Mouse (Mus musculus): Measurements from ENCODE around the gene Nqo2.

Nqo2 gene

DNA sequence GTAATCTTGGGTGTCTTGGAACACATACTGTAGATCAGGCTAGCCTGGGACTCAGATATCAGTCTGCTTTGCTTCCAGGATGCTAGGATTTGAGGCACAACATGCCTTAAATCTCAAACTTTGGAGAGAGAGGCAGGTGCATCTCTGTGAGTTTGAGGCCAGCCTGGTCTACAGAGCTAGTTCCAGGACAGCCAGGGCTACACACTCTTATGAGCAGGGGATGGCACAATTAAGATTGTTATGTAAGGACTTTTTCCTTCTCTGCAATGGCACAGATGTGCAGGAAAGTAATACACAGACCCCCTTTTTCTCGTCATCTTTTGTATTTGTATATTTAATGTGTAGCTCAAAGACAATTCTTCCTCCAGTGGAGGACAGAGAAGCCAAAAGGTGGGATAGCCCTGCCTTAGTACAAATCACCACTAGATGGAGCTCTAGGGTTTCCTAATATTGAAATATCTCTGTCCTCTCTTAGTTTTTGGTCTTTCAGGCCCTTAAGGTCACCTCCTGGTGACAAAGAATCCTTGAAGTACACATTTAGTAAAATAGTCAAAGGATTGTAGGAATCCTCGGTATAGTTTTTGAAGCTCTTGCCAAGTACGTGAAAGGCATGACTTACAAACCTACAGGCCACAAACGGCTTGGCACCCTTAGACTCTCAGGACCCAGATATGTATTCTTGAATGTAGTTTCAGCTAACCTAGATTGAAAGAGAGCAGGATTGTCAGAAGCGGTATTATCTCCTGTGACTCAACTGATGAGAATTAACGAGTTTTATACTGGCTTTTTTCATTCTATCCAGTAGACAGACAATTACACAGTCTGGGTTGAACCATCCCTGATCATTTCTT is 7.7 kb upstream of the Nqo2 start:
- ChIA-PET CTCF (interaction anchor here (0.5 to 4.0 kb wide), 47 partner anchors 9 to 256 kb away, joined by 3 to 67 read pairs (median 4); partner anchors contain the start of genes Ripk1 (in 2 of the 4), Serpinb6a (in 2 of the 4) and Bphl (in 1 of the 4)), POLR2A (interaction anchor here in 3 of 4 experiments (0.5 to 3.5 kb wide), 19 partner anchors 9 to 652 kb away, joined by 3 to 14 read pairs (median 4); partner anchors contain the start of genes Ripk1 (in 2 of the 3), Serpinb6a (in 2 of the 3), Bphl (in 1 of the 3) and Serpinb6c (in 1 of the 3))

DNA sequence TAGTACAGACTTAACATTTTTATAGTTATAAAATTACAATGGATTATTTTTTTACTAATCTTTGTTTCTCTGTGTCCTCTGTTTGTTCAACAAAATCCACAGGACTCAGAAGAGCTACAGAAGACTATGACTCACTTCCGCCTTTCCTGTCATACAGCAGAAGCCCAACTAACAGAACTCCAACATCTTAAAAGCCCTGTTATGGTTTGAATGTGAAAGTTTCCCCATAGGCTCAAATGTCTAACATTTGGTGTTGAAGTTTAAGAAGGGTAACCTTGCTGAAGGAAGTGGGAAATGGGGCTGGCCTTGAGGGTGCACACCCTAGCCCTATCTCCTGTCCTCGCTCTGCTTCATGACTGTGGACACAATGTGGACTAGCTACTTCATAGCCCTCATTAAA is 4.7 kb upstream of the Nqo2 start:
- CTCF ChIA-PET: interaction anchor here in 2 of 4 experiments (0.6 to 1.3 kb wide), 3 partner anchors 35 to 987 kb away, joined by 3 to 4 read pairs (median 3); no protein-coding TSS in a partner anchor

DNA sequence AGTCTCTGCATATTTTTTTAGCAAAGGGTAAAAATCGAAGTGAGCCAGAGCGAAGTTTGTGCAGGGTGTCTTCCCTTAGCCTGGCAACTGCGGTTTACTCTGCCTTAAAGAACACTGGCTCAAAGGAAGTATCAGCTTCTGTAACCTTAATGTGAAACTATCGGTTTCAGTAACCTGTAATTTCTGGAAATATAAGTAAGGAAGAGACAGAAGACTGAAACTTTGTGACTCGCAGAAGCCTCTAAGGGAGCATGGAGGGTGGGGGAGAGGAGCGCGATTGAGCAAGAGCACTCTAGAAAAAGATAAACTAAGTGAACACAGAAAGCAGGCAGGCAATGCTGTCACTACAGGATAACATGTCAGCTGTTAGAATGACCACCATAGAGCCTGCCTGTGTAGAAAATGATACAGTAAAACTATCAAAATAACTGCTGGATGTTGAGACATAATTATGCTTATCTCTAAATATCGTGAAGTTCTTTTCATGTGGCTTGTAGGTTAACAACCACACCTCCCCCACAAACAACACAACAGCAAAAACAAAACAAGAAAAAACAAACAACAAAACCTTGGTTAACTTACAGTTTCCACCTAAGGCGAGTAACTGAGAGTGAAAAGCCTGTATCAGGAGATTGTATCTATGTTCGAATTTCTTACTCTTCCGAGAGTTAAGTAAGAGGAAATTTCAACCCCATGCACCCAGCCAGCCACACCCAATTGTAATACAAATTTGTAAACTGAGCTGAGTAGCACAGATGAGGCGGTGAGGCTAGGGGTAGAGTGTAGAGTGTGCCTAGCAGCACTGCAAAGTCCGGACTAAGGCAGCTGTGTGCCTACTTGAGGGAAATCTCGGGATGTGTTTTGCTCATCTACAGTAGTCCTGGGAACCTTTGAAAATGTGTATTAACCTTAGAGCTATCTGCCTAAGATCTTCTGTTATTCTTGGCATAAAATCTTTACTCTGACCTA is 853 bp downstream of the Nqo2 start:
- CTCF ChIA-PET: interaction anchor here (0.6 to 2.4 kb wide), 9 partner anchors 8 to 820 kb away, joined by 3 to 11 read pairs (median 5); partner anchors contain the start of genes Ripk1 (in 1 of the 4) and Serpinb6a (in 1 of the 4)
- POLR2A ChIA-PET: interaction anchor here in 3 of 4 experiments (0.5 to 5.0 kb wide), 30 partner anchors 8 to 191 kb away, joined by 3 to 19 read pairs (median 4); partner anchors contain the start of genes Ripk1 (in 2 of the 3), Serpinb6a (in 2 of the 3), Serpinb6c (in 2 of the 3) and Bphl (in 1 of the 3)

More for the DNA sequence above, 4.7 kb upstream of the Nqo2 start:
- POLR2A ChIA-PET: interaction anchor here in 1 of 4 experiments (1.1 kb wide), 1 partner anchor 43 kb away, joined by 3 read pairs; the partner anchor contains the start of gene Serpinb6a

DNA sequence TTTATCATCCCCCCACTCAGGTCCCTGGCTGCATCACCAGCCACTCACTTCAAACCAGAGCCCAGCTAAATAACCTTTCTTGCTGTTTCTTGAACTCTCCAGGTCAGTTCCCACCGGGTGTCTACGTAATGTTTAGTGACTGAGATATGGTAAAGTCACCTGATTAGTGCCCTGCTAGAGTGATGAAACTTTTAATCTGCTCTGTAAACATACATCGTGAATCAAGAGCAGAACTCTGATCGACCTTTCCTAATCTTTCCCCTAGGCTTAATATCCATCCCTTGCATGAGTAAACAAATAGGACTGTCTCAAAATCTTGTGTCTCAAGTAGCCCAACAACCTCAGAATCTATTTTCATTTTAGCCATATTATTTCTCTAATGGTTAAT is 1.5 kb downstream of the Nqo2 start:
- CTCF ChIA-PET: interaction anchor here in 3 of 4 experiments (0.8 to 2.4 kb wide), 5 partner anchors 9 to 36 kb away, joined by 5 to 11 read pairs (median 6); partner anchors contain the start of genes Ripk1 (in 1 of the 3) and Serpinb6a (in 1 of the 3)

DNA sequence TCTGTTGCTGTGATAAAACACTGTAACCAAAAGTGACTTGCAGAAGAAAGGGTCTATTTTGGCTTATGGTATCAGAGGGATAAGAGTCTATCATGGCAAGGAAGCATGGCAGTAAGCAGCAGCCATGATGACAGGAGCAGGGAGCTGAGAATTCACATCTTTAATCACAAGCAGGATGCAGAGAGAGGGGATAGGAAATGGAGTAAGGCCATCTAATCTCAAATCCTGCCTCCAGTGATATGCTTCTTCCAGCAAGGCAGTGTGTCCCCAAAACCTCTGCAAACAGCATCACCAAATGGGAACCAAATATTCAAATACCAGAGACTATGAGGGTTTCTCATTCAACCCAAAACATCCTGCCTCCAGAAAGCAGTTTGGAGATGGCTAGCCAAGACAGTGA is 2.1 kb downstream of the Nqo2 start:
- CTCF ChIA-PET: interaction anchor here in 2 of 4 experiments (2.1 to 2.4 kb wide), 2 partner anchors 28 to 36 kb away, joined by 9 to 11 read pairs; partner anchors contain the start of genes Ripk1 (in 1 of the 2) and Serpinb6a (in 1 of the 2)
- POLR2A ChIA-PET: interaction anchor here in 2 of 4 experiments (0.5 to 5.0 kb wide), 8 partner anchors 10 to 163 kb away, joined by 3 to 18 read pairs (median 8); partner anchors contain the start of genes Bphl (in 1 of the 2), Ripk1 (in 1 of the 2), Serpinb6a (in 1 of the 2) and Serpinb6c (in 1 of the 2)

More for the DNA sequence above, 1.5 kb downstream of the Nqo2 start:
- POLR2A ChIA-PET: interaction anchor here in 2 of 4 experiments (0.6 to 5.0 kb wide), 17 partner anchors 9 to 190 kb away, joined by 3 to 19 read pairs (median 6); partner anchors contain the start of genes Ripk1 (in 2 of the 2), Serpinb6a (in 2 of the 2), Serpinb6c (in 2 of the 2) and Bphl (in 1 of the 2)

DNA sequence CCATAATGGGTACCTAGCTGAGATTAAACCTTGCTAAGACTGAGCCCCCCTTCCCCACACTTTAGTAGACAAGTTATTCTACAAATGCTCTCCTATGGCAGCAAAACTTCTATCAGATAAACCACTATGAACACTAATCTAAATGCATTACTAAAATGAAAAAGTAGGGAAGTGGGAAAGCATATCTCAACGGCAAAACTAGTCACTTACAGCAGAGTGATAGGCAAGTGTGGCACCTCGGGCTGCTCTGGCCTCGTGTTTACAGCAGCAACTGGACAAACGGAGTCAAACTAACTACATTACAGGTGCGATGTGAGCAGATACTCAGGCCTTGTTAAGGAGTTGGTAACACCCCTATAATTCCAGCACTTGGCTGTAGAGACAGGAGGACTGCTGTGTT is 25.1 kb downstream of the Nqo2 start:
- ChIA-PET POLR2A (interaction anchor here in 3 of 4 experiments (0.6 to 1.4 kb wide), 4 partner anchors 13 to 254 kb away, joined by 3 to 5 read pairs (median 3); partner anchors contain the start of genes Ripk1 (in 1 of the 3), Serpinb6a (in 1 of the 3) and Serpinb6c (in 1 of the 3)), CTCF (interaction anchor here in 1 of 4 experiments (1.4 kb wide), 1 partner anchor 33 kb away, joined by 4 read pairs; no protein-coding TSS in a partner anchor)

DNA sequence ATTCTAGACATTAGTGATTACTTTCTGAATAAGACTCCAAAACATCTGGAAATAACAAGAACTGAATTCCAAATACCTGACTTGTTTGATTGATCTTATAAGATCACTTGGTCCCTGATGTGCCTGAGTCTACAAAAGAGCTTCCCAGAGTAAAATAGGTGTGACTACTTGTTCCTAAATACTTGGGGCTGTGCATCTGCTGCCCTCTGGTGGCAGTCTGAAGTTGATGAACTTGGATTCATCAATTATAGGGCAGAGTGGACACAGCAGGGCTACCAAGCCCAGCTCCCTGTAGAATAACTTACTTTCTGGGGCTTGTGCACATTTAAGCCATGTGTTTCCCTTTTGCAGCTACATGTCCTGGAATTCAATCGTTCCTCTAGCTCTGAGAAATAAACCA is 30.7 kb downstream of the Nqo2 start:
- POLR2A ChIA-PET: interaction anchor here in 2 of 4 experiments (0.6 to 2.4 kb wide), 20 partner anchors 8 to 158 kb away, joined by 3 to 14 read pairs (median 4); partner anchors contain the start of genes Nqo2 (in 2 of the 2), Bphl (in 1 of the 2), Serpinb6a (in 1 of the 2) and Serpinb6c (in 1 of the 2)
- CTCF ChIA-PET: interaction anchor here (0.5 to 3.5 kb wide), 35 partner anchors 10 to 1092 kb away, joined by 3 to 67 read pairs (median 3); partner anchors contain the start of genes Nqo2 (in 4 of the 4) and Bphl (in 1 of the 4)

DNA sequence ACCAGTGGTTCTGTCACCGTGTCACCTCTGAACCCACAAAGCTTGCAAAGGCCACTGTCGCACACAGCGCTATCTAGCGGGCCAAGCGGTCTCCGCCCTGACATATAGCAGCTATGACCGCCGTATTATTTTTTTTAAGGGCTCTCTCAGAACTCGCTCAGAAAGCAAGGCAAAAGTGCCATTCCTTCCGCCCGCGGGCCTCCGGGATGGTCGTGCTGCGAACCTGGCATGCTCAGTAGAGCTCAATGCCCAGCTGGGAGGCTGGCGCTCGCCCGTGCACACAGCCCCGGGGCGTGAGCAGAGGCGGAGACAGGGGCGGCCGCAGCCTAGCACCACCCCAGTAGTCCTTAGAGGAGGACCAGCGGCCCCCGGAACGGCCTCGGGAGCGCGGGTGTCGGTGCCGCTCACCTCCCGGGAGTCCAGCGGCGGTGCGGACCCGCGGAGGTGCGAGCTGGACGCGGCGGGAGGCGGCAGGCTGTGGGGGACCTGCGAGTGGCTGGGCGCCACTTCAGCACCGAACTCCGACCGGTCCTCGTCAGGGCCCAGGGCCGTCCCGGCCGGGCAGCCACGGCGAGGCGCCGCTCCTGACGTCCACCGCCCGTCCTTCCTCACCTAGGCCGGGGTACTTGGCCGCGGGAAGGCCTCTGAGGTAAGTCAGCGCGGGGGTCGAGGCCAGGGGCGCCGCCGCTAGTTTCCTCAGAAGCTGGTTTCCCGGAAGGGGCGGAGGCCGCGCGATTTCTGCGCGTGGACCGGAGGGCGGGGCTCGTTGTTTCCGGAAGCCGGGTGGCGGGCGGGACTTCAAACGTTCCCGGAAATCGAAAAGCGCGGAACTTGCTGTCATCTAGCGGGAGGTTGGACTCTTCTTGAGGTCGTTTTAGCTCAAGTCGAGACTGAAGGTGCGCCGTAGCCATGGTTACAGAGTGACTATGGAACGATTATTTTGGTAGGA is 37.8 kb downstream of the Nqo2 start, which contains the start of the genes Ripk1 and Serpinb6a:
Gene Ripk1, plus strand, starts transcription at position 306 of the 949 bp plus-strand sequence.
Gene Serpinb6a, minus strand, starts transcription at position 737 of the 949 bp plus-strand sequence.
- ChIA-PET POLR2A (interaction anchor here (0.6 to 3.7 kb wide), 58 partner anchors 7 to 872 kb away, joined by 3 to 39 read pairs (median 4); partner anchors contain the start of genes Bphl (in 3 of the 4), Psmg4 (in 3 of the 4), Tubb2b (in 3 of the 4) and Nqo2 (in 2 of the 4)), CTCF (interaction anchor here (0.6 to 3.3 kb wide), 22 partner anchors 8 to 1664 kb away, joined by 3 to 20 read pairs (median 3); partner anchors contain the start of genes Bphl (in 2 of the 4), Gmds (in 1 of the 4), Nqo2 (in 1 of the 4) and Serpinb6c (in 1 of the 4))

DNA sequence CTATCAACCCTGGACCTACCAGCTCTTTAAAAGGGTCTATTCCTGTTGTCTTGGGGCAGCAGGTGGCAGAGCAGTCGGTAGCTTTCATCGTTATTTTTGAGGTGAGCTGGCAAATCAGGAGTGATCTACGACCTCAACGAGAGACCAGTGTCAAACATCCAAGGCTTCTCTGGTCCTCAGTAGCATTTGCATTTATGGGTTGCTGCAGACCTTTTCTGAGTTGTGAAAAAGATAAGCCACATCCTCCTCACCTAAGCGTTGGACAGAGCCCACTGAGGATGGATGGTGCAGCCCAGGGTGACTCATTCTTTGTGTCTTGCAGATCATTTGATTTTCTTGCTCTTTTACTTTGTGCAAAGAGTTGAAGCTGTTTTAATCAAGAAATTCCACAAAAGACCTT is 38.6 kb downstream of the Nqo2 start:
- POLR2A ChIA-PET: interaction anchor here in 3 of 4 experiments (0.6 to 3.7 kb wide), 44 partner anchors 8 to 872 kb away, joined by 3 to 39 read pairs (median 6); partner anchors contain the start of genes Bphl (in 3 of the 3), Psmg4 (in 3 of the 3), Tubb2b (in 3 of the 3) and Nqo2 (in 2 of the 3)
- CTCF ChIA-PET: interaction anchor here in 3 of 4 experiments (0.6 to 3.3 kb wide), 9 partner anchors 15 to 791 kb away, joined by 3 to 20 read pairs (median 6); partner anchors contain the start of genes Bphl (in 1 of the 3) and Nqo2 (in 1 of the 3)

DNA sequence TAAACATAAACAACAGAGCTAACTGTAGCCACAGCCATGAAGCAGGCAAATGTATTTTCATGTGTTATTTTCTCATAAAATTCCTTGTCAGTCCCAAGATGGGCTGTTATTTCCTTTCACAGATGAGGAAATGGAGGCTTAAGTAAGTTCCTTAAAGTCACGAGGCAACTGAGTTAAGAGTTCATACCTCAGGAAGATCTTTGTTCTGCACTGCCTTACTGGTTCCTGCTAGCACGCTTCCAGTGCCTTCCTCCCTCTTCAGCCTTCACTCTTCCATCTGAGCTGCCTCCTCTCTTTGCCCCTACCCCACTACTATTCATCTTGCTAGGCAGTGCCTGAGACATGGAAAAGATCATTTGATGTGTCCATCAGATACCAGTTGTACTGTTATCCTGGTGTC is 42.7 kb downstream of the Nqo2 start:
- ChIA-PET POLR2A (no interaction called here), CTCF (no interaction called here)

DNA sequence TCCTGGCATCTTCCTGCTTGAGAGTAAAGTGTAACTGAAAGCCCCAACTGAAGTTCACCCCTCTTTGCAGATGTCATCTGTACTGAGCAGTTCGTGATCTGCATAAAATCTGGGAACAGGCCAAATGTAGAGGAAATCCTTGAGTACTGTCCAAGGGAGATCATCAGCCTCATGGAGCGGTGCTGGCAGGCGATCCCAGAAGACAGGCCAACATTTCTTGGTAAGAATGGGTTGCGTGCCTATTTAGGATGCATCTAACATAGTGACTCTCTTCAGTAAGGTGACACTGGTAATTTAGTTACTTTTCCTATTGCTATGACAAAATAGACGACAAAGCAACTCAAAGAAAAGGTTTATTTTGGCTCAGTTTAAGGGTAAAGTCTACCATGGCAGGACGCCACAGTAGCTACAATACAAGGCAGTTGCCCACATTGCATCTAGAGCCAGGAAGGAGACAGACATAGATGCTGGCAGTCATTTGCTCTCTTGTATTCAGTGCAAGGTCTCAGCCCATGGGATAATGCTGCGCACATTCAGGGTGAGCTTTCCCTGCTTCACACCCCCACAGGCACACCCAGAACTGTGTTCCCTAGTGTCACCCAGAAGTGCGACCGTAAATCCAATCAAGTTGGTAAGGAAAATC is 52.6 kb downstream of the Nqo2 start:
- POLR2A ChIA-PET: interaction anchor here in 2 of 4 experiments (0.5 to 2.5 kb wide), 3 partner anchors 14 to 272 kb away, joined by 3 to 8 read pairs (median 3); partner anchors contain the start of genes Ripk1 (in 1 of the 2) and Serpinb6a (in 1 of the 2)
- CTCF ChIA-PET: interaction anchor here in 1 of 4 experiments (1.0 kb wide), 1 partner anchor 60 kb away, joined by 3 read pairs; no protein-coding TSS in a partner anchor

DNA sequence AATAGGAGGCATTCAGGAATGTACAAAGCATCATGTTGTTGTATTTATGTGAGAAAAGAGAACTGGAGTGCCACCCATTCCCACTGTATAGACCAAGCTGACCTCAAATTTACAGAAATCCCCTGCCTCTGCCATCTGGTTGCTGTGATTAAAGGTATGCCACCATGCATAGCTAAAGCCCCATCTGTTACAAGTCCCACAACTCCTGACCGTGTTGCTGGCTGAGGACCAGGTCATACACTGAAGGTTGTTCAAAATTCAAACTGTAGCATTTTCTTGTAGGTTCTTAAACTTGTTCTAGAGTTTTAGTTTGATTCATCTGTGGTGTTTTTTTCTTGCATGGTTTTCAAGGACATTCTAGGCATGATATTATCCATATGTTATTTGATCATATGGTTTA is 54.0 kb downstream of the Nqo2 start:
- ChIA-PET CTCF (interaction anchor here in 1 of 4 experiments (0.6 kb wide), 1 partner anchor 478 kb away, joined by 3 read pairs; no protein-coding TSS in a partner anchor), POLR2A (interaction anchor here in 1 of 4 experiments (1.8 to 2.5 kb wide), 2 partner anchors 16 to 113 kb away, joined by 4 to 8 read pairs; partner anchors contain the start of genes Ripk1 and Serpinb6a)

DNA sequence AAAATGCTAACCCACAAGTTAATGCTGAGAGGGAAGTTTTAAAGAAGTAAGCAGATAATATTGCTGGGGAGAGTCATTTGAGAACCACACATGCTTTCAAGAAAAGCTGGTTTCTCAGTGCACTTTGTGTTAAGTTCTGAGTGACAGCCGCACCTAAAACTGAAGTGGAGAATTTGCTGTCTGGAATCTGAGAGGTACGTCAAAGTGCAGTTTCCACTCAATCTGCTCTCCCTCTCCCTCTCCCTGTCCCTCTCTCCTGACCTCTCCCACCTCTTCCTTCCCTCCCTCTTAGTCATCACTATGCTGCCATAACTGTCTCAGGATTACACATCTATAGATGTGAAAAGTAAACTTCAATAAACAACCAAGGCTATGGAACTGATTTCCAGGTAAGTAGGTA is 57.5 kb downstream of the Nqo2 start:
- ChIA-PET CTCF (no interaction called here), POLR2A (interaction anchor here in 1 of 4 experiments (2.2 kb wide), 1 partner anchor 133 kb away, joined by 5 read pairs; no protein-coding TSS in a partner anchor)

DNA sequence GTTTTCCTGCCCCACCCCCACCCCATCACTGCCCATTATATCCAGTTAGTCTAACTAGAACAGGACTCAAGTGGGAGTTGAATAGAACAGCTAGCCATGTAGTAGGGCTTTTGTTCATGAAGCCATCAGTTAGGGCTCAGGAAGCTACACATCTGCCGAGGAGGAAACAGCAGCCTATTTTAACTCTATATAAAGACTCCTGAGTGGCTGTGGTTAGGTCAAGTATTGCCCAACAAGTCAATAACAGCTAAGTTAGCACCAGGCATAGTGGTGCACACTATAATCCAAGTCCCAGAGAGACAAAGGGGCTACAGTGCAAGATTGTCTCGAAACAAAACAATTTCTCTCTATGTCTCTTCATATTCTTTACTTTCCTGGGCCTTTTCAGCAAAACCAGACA is 67.6 kb downstream of the Nqo2 start:
- POLR2A ChIA-PET: interaction anchor here in 3 of 4 experiments (0.6 to 2.1 kb wide), 7 partner anchors 15 to 339 kb away, joined by 3 to 8 read pairs (median 6); partner anchors contain the start of genes Tubb2b (in 2 of the 3) and Serpinb6a (in 1 of the 3)
- CTCF ChIA-PET: interaction anchor here in 1 of 4 experiments (0.7 kb wide), 1 partner anchor 130 kb away, joined by 6 read pairs; no protein-coding TSS in a partner anchor
